Comparison of ENCODE assay signal across 18 mouse cellular contexts in genomic region chr7:112010511-112010910, GRCm38 (mm10). TPM values are rescaled to one million over a fixed set of nuclear protein-coding genes. Genes with fewer than 3 reads are reported as not detected.
DNase-seq lines count a peak whose midpoint lies in the region; TF ChIP-seq lines count a peak whose summit lies in the region.
"Had no signal": no experiment of that assay in that cellular context is flagged by ENCODE, and none has a peak within 500 bp of the region (broad histone marks: within the 10 kb centered on the region; RNA-seq: fewer than 3 reads in every experiment).

No protein-coding gene starts in this region.

- intact Hi-C loops in left cerebral cortex, postnatal 36 days (cut with DNase I), result no loop called here

- H3K36me3 ChIP-seq in kidney, adult 2 months (ENCODE audit: control insufficient read depth, insufficient read depth, low read length), result no peaks in the 10 kb centered on the region
- H3K36me3 ChIP-seq: embryonic facial prominence, embryonic 10.5 days; forebrain, embryonic 10.5 days; heart, embryonic 13.5 days; hindbrain, embryonic 15.5 days had no signal

- peaks cover 7% of the 10 kb centered on the region; the same call in 1 of the 2 replicates for H3K4me1 ChIP-seq in cerebellum, adult 2 months (ENCODE audit: control insufficient read depth, insufficient read depth, low read length)
- H3K4me1 ChIP-seq in kidney, adult 2 months (ENCODE audit: control insufficient read depth, insufficient read depth, low read length), result no peaks in the 10 kb centered on the region
- H3K4me1 ChIP-seq: embryonic facial prominence, embryonic 10.5 days; hindbrain, embryonic 15.5 days had no signal

- WGBS in cerebellum, adult 2 months, result 81% methylated on average over 2 of the region's 2 CpGs
- WGBS in kidney, adult 2 months, result 78% methylated on average over 2 of the region's 2 CpGs

- no peak overlapping the region for H3K4me3 ChIP-seq in cerebellum, adult 2 months (replicated peaks; ENCODE audit: insufficient read depth, low read depth, low read length)
- no peak overlapping the region for H3K4me3 ChIP-seq in kidney, adult 2 months (ENCODE audit: insufficient read depth, low read depth, low read length)
- H3K4me3 ChIP-seq: embryonic facial prominence, embryonic 10.5 days; erythroblast, embryonic 14.5 days; forebrain, embryonic 10.5 days; heart, embryonic 13.5 days; hindbrain, embryonic 15.5 days had no signal

- no peak for TF ChIP-seq CTCF in cerebellum, adult 2 months (IDR thresholded peaks at IDR 0.05; ENCODE audit: borderline replicate concordance, insufficient read depth, low read depth, low read length)
- no peak for TF ChIP-seq CTCF in kidney, adult 2 months (conservative IDR thresholded peaks at IDR 0.05; ENCODE audit: insufficient read depth, insufficient read length, low read depth, low read length)

- no peak overlapping the region for H3K27ac ChIP-seq in cerebellum, adult 2 months (ENCODE audit: insufficient read depth, low read length)
- H3K27ac ChIP-seq in kidney, adult 2 months (ENCODE audit: insufficient read depth, low read depth, low read length), result no peak overlapping the region
- H3K27ac ChIP-seq: embryonic facial prominence, embryonic 10.5 days; forebrain, embryonic 10.5 days; heart, embryonic 13.5 days; hindbrain, embryonic 15.5 days had no signal

- no peak for TF ChIP-seq POLR2A in cerebellum, adult 2 months (IDR thresholded peaks at IDR 0.05; ENCODE audit: borderline replicate concordance, insufficient read depth, low read length)
- no peak for TF ChIP-seq POLR2A in kidney, adult 2 months (IDR thresholded peaks at IDR 0.05; ENCODE audit: low read depth, low read length)

- DNase-seq in cerebellum, adult 9-10 months, result peak; percentile 23
- no peak for DNase-seq in cerebellum, adult 2 months
- peak; percentile 61 for DNase-seq in 3T3-L1 (ENCODE audit: low read depth, low spot score)
- peak; percentile 32 for DNase-seq in NIH3T3 (ENCODE audit: low read depth)
- DNase-seq in left cerebral cortex, postnatal 36 days (ENCODE audit: low spot score in 2 of 2), result no peak
- no peak for DNase-seq in kidney, adult 2 months
- no peak for DNase-seq in c-Kit-positive CD71-positive TER-119-positive erythroid progenitor cells, embryonic 14.5 days (ENCODE audit: low spot score)
- DNase-seq: adrenal gland, adult 8-10 months; B cell, adult 2 months; cerebellum, adult 11-12 months; cerebellum, postnatal 10 days; gastrocnemius, postnatal 10 days; heart, postnatal 36 days had no signal

- no peaks in the 10 kb centered on the region for H3K27me3 ChIP-seq in cerebellum, adult 2 months (ENCODE audit: control insufficient read depth, insufficient read depth, low read length)
- no peaks in the 10 kb centered on the region for H3K27me3 ChIP-seq in kidney, adult 2 months (replicated peaks; ENCODE audit: control insufficient read depth, insufficient read depth, low read length)
- H3K27me3 ChIP-seq: heart, embryonic 13.5 days; hindbrain, embryonic 15.5 days had no signal

RNA-seq across cellular contexts. Expression of gene Usp47, which starts 12.8 kb away (rescaled TPM):
- polyA plus RNA-seq in cerebellum, adult 2 months (2012; rRNA removed), result 45.1 and 46.7 TPM in 2 replicates
- 10 to 100 TPM; 63.3 to 67.4 TPM for total RNA-seq in left cerebral cortex, postnatal 36 days (2021)
- 11.5 and 15.5 TPM in 2 replicates for polyA plus RNA-seq in kidney, adult 2 months (2012; rRNA removed)

Comparison
In these comparisons a context has a peak if more than half of its experiments do, and no peak if none do; other contexts are left out.
1. DNase-seq: peak in cerebellum, adult 9-10 months (single experiment), 3T3-L1 (single experiment) and NIH3T3 (single experiment); none in cerebellum, adult 2 months (0 of 2), left cerebral cortex, postnatal 36 days (0 of 2), kidney, adult 2 months (single experiment) and c-Kit-positive CD71-positive TER-119-positive erythroid progenitor cells, embryonic 14.5 days (single experiment).